ENCODE assay signal across 21 mouse cellular contexts in genomic region chr14:47942671-47943070, GRCm38 (mm10).
"Had no signal": no experiment of that assay in that cellular context is flagged by ENCODE, and none has a peak within 500 bp of the region (broad histone marks: within the 10 kb centered on the region; RNA-seq: fewer than 3 reads in every experiment).

No protein-coding gene starts in this region.

- H3K4me1 ChIP-seq: heart, embryonic 13.5 days; heart, embryonic 15.5 days; intestine, embryonic 15.5 days; limb, embryonic 10.5 days; limb, embryonic 12.5 days; liver, embryonic 13.5 days; liver, embryonic 15.5 days had no signal

- H3K27me3 ChIP-seq: heart, embryonic 13.5 days; heart, embryonic 15.5 days; hindbrain, embryonic 12.5 days; intestine, embryonic 15.5 days; limb, embryonic 12.5 days; liver, embryonic 13.5 days; liver, embryonic 15.5 days had no signal

- H3K4me3 ChIP-seq: heart, adult 2 months; heart, embryonic 13.5 days; heart, embryonic 15.5 days; hindbrain, embryonic 10.5 days; hindbrain, embryonic 12.5 days; intestine, embryonic 15.5 days; layer of hippocampus, adult 2 months; left cerebral cortex, adult 2 months; limb, embryonic 10.5 days; limb, embryonic 12.5 days; liver, embryonic 13.5 days; liver, embryonic 15.5 days had no signal

- H3K27ac ChIP-seq: heart, adult 2 months; heart, embryonic 13.5 days; heart, embryonic 15.5 days; hindbrain, embryonic 10.5 days; hindbrain, embryonic 12.5 days; hindbrain, embryonic 14.5 days; intestine, embryonic 15.5 days; layer of hippocampus, adult 2 months; left cerebral cortex, adult 2 months; limb, embryonic 10.5 days; limb, embryonic 12.5 days; liver, embryonic 13.5 days; liver, embryonic 15.5 days had no signal

- H3K36me3 ChIP-seq: heart, embryonic 13.5 days; heart, embryonic 15.5 days; hindbrain, embryonic 10.5 days; hindbrain, embryonic 12.5 days; intestine, embryonic 15.5 days; limb, embryonic 10.5 days; limb, embryonic 12.5 days; liver, embryonic 13.5 days; liver, embryonic 15.5 days had no signal

- DNase-seq: gastrocnemius, postnatal 14 days; gastrocnemius, postnatal 36 days; heart, adult 2 months; heart, postnatal 14 days; heart, postnatal 4 days; kidney, postnatal 10 days; kidney, postnatal 25 days; kidney, postnatal 4 days; liver; liver, embryonic 13.5 days had no signal
